Mouse (Mus musculus) kidney, adult 2 months (tissue): Measurements from ENCODE around the gene Tanc2.

ENCODE experiments used
- CTCF ChIP-seq: fragments of 200-500 bp; conservative IDR thresholded peaks from 2 replicates; pipeline ENCODE4 v1.5.1; 2011; ENCODE audit warnings: low read depth, mild to moderate bottlenecking, control low read depth, low read length, moderate library complexity, mixed read lengths; ENCODE audit not compliant: insufficient read depth, insufficient read length
- POLR2A ChIP-seq: fragments of 200-500 bp; IDR thresholded peaks from one replicate; pipeline ENCODE4 v1.6.1; 2011; ENCODE audit warnings: low read depth, low read length, control low read depth

DNA sequence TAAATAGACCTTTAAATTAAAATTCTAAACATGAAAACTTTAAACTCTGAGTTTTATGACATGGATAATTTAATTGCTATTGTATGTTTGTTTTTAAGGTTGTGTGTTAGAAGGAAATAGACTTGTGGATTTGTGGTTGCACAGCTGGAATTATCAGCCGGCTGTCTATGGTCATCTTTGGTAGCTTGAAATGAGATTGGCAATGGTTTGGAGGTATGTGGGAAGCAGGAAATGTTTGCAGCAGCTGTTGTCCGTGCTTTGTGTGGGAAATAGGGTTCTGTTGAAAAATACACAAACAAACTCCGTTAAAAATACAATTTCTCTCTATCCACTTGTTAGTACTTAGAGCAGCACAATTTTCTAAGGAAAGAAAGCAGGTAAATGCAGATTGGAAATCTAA lies 215.0 kb downstream of the Tanc2 start:
- TF ChIP-seq CTCF (no peak), POLR2A (no peak)
